Mouse (Mus musculus) bone marrow, adult 2 months (tissue): ENCODE measurements around the gene Celf3. TPM values are rescaled to one million over a fixed set of nuclear protein-coding genes. Genes with fewer than 3 reads are reported as not detected.

Source experiments
- H3K27ac ChIP-seq: fragments of 200-500 bp; 2 replicates; pipeline ENCODE4 v1.5.1; 2012; ENCODE audit warnings: low read depth, mild to moderate bottlenecking, control low read depth, inconsistent platforms, low read length; ENCODE audit not compliant: control insufficient read depth, poor library complexity, insufficient read depth
- H3K4me1 ChIP-seq: fragments of 200-500 bp; 2 replicates; pipeline ENCODE4 v1.6.1; 2011; ENCODE audit warnings: low read length; ENCODE audit not compliant: control insufficient read depth, insufficient read depth
- H3K4me3 ChIP-seq: fragments of 200-500 bp; replicated peaks from 2 replicates; pipeline ENCODE3; 2011; ENCODE audit warnings: mild to moderate bottlenecking, low read depth, low read length, control low read depth; ENCODE audit not compliant: control insufficient read depth
- CTCF ChIP-seq: fragments of 200-500 bp; IDR thresholded peaks from 2 replicates; pipeline ENCODE4 v1.5.1; 2011; ENCODE audit warnings: low read length, control low read depth; ENCODE audit not compliant: control insufficient read depth, insufficient read depth
- POLR2A ChIP-seq: fragments of 200-500 bp; IDR thresholded peaks from 2 replicates; pipeline ENCODE4 v1.6.1; 2011; ENCODE audit warnings: low read depth, mild to moderate bottlenecking, control low read depth, low read length, borderline replicate concordance; ENCODE audit not compliant: control insufficient read depth
- WGBS: fragments of 180-500 bp; shearing (Covaris S2); methylation state at CpG from one replicate; pipeline ENCODE4 v1.1.7; 2018; 5-methylcytosine and 5-hydroxymethylcytosine counted together
- polyA plus RNA-seq: library from polyadenylated mRNA; stranded (reverse); fragments of >200 nt; gene quantifications from 2 replicates; pipeline ENCODE4 v1.2.4, GENCODE M21; 2011; ENCODE audit warnings: low replicate concordance; ENCODE audit not compliant: missing spikeins, insufficient read depth, insufficient read length

The Celf3 gene
- polyA plus RNA-seq, 1 experiment: not detected

DNA sequence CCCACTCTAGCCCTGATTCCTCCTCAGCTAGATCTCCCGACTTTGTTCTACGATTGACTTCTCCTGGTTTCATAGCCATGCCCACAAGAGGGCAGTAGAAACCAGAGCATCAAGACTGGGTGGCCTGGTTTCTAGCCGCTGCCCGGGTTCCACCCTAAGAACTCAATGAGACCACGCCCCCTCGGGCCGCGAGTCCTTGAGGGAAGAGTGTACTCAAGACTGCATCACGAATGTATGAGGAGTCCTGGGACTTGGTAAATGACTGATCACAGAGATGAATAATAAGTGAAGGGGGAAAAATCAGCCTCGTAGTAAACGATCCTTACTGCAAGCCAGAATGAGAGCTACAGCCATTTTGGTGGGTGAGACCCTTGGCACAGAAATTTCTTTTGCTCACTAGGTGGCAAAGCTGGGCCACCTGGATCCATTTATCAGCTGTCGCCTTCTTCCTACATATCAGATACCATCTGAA lies 21.5 kb upstream of the Celf3 start:
- Histone ChIP-seq H3K4me1 (no peaks in the 10 kb centered on the region; the same call in 1 of the 2 replicates), H3K4me3 (no peak overlapping the region), H3K27ac (no peak overlapping the region)
- 3% methylated on average over 12 of the region's 12 CpGs for WGBS
- TF ChIP-seq POLR2A: no peak
- peak; percentile 73 for TF ChIP-seq CTCF

DNA sequence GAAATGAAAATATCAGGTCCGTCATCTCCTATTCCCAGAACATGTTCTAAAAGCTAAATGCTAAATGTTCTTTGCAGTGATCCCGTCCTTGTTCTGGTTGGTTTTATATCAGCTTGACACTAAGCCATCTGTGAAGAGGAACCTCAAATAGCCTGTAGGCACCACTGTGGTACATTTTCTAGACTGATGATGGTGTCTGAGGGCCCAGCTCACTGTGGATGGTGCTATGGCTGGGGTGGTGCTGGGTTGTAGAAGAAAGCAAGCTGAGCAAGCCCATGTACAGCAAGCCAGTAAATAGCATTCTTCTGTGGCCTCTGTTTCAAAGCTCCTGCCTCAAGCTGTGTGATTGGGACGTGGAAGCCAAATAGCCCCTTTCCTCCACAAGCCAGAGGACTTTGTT lies 21.0 kb upstream of the Celf3 start:
- 74% methylated on average over 3 of the region's 3 CpGs for WGBS
- H3K4me3 ChIP-seq: no peak overlapping the region
- TF ChIP-seq CTCF (no peak), POLR2A (no peak)
- no peak overlapping the region for H3K27ac ChIP-seq
- H3K4me1 ChIP-seq: no peaks in the 10 kb centered on the region; the same call in 1 of the 2 replicates

DNA sequence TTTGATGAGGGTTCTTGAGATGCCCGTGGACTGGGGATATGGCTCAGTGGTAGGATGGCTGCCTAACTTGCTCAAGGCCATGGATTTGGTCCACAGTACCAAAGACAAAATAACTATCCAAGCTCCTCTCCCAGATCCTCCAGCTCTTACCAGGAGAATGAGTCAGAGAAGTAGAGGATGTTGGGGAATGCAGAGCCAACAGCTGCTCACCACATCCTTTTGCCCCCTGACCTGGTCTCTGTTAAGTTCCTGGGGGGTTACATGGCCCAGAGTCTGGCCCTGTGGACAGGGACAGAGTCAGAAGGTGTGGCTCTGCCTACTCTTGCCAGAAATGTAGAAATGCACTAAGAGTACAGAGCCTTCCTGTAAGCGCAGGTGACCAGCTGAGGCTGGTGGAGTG lies 18.3 kb upstream of the Celf3 start:
- 89% methylated on average over 2 of the region's 2 CpGs for WGBS
- Histone ChIP-seq H3K4me3 (no peak overlapping the region), H3K27ac (no peak overlapping the region), H3K4me1 (no peaks in the 10 kb centered on the region; the same call in 1 of the 2 replicates)
- TF ChIP-seq CTCF (no peak), POLR2A (no peak)

DNA sequence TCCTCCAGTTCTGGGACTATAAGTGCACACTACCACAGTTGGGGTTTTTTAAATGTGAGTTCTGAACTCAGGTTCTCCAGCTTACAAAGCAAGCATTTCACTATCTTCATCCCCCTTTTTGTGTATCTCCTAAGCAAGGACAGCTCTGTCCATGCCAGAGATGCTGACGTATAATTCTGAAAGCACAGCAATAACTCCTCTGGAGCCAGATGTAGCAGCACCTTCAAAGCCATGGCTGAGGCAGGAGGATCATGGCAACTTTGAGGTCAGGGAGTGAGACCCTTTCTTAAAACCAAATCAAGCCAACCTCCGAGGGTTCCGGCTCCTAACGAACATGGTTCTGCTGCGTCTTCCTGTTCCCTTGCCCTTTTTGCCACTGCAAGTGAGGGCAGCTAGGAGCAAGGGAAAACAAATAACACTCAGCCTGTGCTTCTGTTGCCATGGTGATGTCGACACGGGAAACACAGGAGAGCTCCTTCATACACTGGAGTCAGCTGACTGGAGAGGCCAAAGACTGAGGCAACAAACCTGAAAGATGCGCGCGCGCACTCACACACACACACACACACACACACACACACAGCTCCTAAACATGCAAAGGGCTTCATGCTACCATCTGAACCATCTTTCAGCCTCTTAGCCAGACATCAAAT lies 14.0 kb upstream of the Celf3 start:
- Histone ChIP-seq H3K4me1 (no peaks in the 10 kb centered on the region), H3K27ac (no peak overlapping the region), H3K4me3 (no peak overlapping the region)
- TF ChIP-seq CTCF (no peak), POLR2A (no peak)
- WGBS: 72% methylated on average over 11 of the region's 11 CpGs

DNA sequence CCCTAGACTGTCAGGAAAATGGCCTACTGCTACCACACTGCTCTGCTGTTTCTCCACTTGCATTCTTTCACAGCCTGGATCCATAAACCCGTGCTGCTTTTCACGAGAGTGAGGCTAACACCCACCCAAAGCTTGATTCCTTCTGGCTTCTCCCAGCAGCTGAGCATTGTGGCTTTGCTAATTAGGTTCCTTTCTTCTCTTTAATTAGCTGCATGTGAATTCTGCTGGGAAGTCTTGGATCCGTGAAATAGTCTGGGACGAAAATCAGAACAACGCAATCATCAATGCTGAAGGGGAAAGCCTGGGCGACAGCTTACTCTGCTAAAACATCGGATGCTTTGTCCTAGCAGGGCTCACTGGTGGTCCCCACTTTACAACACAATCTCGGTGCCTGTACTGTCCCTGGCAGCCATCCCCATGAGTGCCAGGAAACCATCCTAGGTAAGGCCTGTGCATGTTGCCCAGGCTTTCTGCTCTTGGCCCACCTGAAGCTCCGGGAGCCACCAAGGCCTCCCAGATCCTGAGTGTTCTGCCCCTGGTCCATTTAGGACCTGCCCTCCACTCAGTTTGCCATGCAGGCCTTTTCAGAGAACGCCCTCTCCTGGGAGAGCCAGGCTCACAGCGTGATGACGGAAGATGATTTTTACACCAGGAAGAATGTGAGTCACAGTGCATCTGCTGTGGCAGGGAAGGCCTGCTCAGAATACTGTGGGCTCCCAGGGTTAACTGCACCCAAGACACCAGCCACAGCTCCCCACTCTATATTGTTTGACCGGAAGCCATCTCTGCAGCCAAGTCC lies 12.3 kb upstream of the Celf3 start:
- no peak overlapping the region for H3K4me3 ChIP-seq
- TF ChIP-seq CTCF (no peak), POLR2A (no peak)
- no peaks in the 10 kb centered on the region for H3K4me1 ChIP-seq
- WGBS: 82% methylated on average over 13 of the region's 13 CpGs
- no peak overlapping the region for H3K27ac ChIP-seq

DNA sequence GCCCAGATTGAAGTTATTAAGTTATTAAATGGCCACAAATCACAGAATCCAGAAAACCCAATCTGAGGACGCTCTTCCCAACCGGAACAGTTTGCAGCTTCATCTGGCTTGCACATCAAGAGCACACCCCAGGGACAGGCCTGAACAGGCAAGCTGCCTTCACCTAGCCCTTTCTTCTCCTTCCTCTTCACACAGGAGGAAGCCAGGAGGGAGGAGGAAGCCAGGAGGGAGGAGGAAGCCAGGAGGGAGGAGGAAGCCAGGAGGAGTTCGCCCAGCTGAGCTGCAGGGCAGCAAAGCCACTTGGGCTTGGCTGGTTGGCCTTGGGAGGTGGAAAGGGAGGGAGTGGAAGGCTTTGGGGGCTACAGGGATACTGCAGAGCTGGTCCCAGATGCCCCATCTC lies 9.2 kb upstream of the Celf3 start:
- Histone ChIP-seq H3K4me1 (no peaks in the 10 kb centered on the region), H3K4me3 (no peak overlapping the region), H3K27ac (no peak overlapping the region)
- 38% methylated on average over 3 of the region's 3 CpGs for WGBS
- TF ChIP-seq CTCF (no peak), POLR2A (no peak)

DNA sequence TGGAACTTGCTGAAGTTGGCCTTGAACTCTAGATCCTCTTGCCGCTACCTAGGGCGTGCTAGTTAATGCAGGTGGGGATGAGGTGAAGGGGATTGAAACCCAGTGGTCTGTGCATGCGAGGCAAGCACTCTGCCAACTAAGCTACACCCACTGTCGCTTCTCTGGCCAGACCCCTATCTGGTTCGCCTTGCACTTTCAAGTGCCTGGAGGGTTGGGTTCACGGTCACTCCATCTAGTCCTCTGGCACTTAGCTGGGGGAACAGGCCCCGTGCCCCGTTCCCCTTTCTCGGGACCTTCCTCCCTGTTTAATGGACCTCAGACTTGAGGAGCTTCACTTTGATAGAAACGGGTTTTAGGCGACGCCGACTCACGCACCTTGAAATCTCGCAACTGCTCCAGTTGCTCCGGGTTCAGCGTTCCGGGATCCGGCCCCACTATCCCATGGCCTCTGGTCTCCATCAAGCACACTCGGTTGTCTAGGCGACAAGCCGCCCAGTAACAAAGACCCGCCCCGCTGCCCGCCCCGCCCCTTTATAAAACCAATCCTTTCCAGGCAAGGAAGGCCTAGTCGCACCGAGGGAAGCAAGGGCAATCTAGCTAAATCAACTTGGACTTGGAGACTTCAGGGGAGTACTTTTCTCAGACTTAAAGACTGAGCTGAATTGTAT lies 5.5 kb upstream of the Celf3 start:
- H3K27ac ChIP-seq: no peak overlapping the region
- no peak overlapping the region for H3K4me3 ChIP-seq
- TF ChIP-seq POLR2A (no peak), CTCF (no peak)
- WGBS: 31% methylated on average over 28 of the region's 28 CpGs
- H3K4me1 ChIP-seq: no peaks in the 10 kb centered on the region

DNA sequence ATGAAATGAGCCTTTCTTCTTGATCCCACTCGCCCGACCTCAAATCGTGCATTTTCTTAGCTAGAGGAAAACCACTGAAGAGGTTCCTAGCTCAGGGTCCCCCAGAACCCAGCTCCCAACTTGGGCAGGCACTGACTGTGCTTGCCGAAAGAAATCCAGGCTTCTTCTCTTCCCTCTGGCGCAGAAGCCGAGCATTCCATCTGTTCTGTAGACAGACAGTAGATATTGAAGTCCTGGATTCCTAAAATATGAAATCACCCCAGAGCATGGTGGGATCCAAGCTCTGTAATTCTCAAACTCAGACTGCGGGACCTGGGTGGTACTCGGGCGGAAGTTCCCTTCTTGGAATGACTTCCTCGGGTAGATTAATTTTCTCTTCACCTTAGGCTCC lies 5.0 kb upstream of the Celf3 start:
- Histone ChIP-seq H3K4me1 (no peaks in the 10 kb centered on the region), H3K27ac (no peak overlapping the region), H3K4me3 (no peak overlapping the region)
- TF ChIP-seq POLR2A: no peak
- 69% methylated on average over 10 of the region's 10 CpGs for WGBS
